Mouse (Mus musculus): Measurements from ENCODE around the gene Ccdc151.

GRCm38 (mm10) chr9:22002194-22003162, at the start of gene Ccdc151, which contains the start of gene Prkcsh:
- no peak for TF ChIP-seq CTCF (IDR thresholded peaks at IDR 0.05; ENCODE audit: borderline replicate concordance, extremely low read depth, insufficient read depth, insufficient read length)
- TF ChIP-seq POLR2A (IDR thresholded peaks at IDR 0.05; ENCODE audit: borderline replicate concordance, extremely low read depth, insufficient read depth, insufficient read length, poor library complexity, severe bottlenecking): peak; percentile 48; the same call in 1 of the 2 replicates

Measured in brain, embryonic 14.5 days (tissue).